Mouse (Mus musculus): Measurements from ENCODE around the gene Mef2b.

The Mef2b gene

GRCm38 (mm10) chr8:70139026-70139857 is at the start of gene Mef2b, which contains the start of the genes Rfxank and Borcs8:
TSS of gene Mef2b (plus strand) at chr8:70139711.
TSS of gene Rfxank (minus strand) at chr8:70139154.
TSS of gene Borcs8 (plus strand) at chr8:70139499.
- peak; percentile 100 for DNase-seq (ENCODE audit: low read depth, low spot score)

- no peak for DNase-seq (ENCODE audit: low read depth, low spot score)
Measured at GRCm38 (mm10) chr8:70092786-70093185, 46.7 kb upstream of the Mef2b start.

GRCm38 (mm10) chr8:70099276-70099675 is 40.2 kb upstream of the Mef2b start:
- DNase-seq (ENCODE audit: low read depth, low spot score) = no peak

- no peak for DNase-seq (ENCODE audit: low read depth, low spot score)
Measured at GRCm38 (mm10) chr8:70100241-70100640, 39.3 kb upstream of the Mef2b start.

- peak; percentile 36 for DNase-seq (ENCODE audit: low read depth, low spot score)
Measured at GRCm38 (mm10) chr8:70104506-70104905, 35.0 kb upstream of the Mef2b start.

GRCm38 (mm10) chr8:70104922-70105321 is 34.6 kb upstream of the Mef2b start:
- DNase-seq (ENCODE audit: low read depth, low spot score) = no peak

GRCm38 (mm10) chr8:70110451-70110850 is 29.1 kb upstream of the Mef2b start:
- DNase-seq (ENCODE audit: low read depth, low spot score) = no peak

GRCm38 (mm10) chr8:70111192-70111795 is 28.2 kb upstream of the Mef2b start:
- DNase-seq (ENCODE audit: low read depth, low spot score) = no peak

- peak; percentile 36 for DNase-seq (ENCODE audit: low read depth, low spot score)
Measured at GRCm38 (mm10) chr8:70112401-70113016, 27.0 kb upstream of the Mef2b start.

- no peak for DNase-seq (ENCODE audit: low read depth, low spot score)
Measured at GRCm38 (mm10) chr8:70114488-70114887, 25.0 kb upstream of the Mef2b start.

- no peak for DNase-seq (ENCODE audit: low read depth, low spot score)
Measured at GRCm38 (mm10) chr8:70114892-70115291, 24.6 kb upstream of the Mef2b start.

- peak; percentile 70 for DNase-seq (ENCODE audit: low read depth, low spot score)
Measured at GRCm38 (mm10) chr8:70117611-70118010, 21.9 kb upstream of the Mef2b start.

- DNase-seq (ENCODE audit: low read depth, low spot score) = peak; percentile 66
Measured at GRCm38 (mm10) chr8:70118726-70119700, 20.5 kb upstream of the Mef2b start.

- DNase-seq (ENCODE audit: low read depth, low spot score) = peak; percentile 93
Measured at GRCm38 (mm10) chr8:70120667-70121066, 18.8 kb upstream of the Mef2b start, which contains the start of gene Ncan. TSS of gene Ncan (minus strand) at chr8:70120873.

- no peak for DNase-seq (ENCODE audit: low read depth, low spot score)
Measured at GRCm38 (mm10) chr8:70122863-70123262, 16.6 kb upstream of the Mef2b start.

- no peak for DNase-seq (ENCODE audit: low read depth, low spot score)
Measured at GRCm38 (mm10) chr8:70124992-70125391, 14.5 kb upstream of the Mef2b start.

- DNase-seq (ENCODE audit: low read depth, low spot score) = no peak
Measured at GRCm38 (mm10) chr8:70128435-70128834, 11.1 kb upstream of the Mef2b start.

- no peak for DNase-seq (ENCODE audit: low read depth, low spot score)
Measured at GRCm38 (mm10) chr8:70129309-70129952, 10.1 kb upstream of the Mef2b start.

- DNase-seq (ENCODE audit: low read depth, low spot score) = no peak
Measured at GRCm38 (mm10) chr8:70130066-70130465, 9.4 kb upstream of the Mef2b start.

GRCm38 (mm10) chr8:70131166-70131883 is 8.2 kb upstream of the Mef2b start, which contains the start of gene Nr2c2ap:
TSS of gene Nr2c2ap (plus strand) at chr8:70131333.
- DNase-seq (ENCODE audit: low read depth, low spot score) = peak; percentile 94
